Mouse (Mus musculus) brain, embryonic 14.5 days (tissue): ENCODE measurements around the gene Sat2. TPM values are rescaled to one million over a fixed set of nuclear protein-coding genes. Genes with fewer than 3 reads are reported as not detected.

Source experiments
- DNase-seq: peaks from one replicate; pipeline ENCODE4 v3.0.0-alpha.2; 2011; ENCODE audit warnings: low read depth
- CTCF ChIP-seq: fragments of 200-500 bp; IDR thresholded peaks from 2 replicates; pipeline ENCODE4 v1.5.1; 2012; ENCODE audit warnings: inconsistent platforms, mild to moderate bottlenecking, moderate library complexity, borderline replicate concordance; ENCODE audit not compliant: insufficient read depth, insufficient read length; ENCODE audit errors: extremely low read depth
- POLR2A ChIP-seq: fragments of 200-500 bp; IDR thresholded peaks from 2 replicates; pipeline ENCODE4 v1.6.1; 2012; ENCODE audit warnings: mild to moderate bottlenecking, inconsistent platforms, borderline replicate concordance; ENCODE audit not compliant: poor library complexity, insufficient read depth, insufficient read length, severe bottlenecking; ENCODE audit errors: extremely low read depth
- polyA plus RNA-seq: library from polyadenylated mRNA; depleted of rRNA; stranded (reverse); fragments of >200 nt; gene quantifications from 2 replicates; pipeline ENCODE4 v1.2.3, GENCODE M21; 2012

The Sat2 gene
- polyA plus RNA-seq, 1 experiment, result 13.7 TPM

- TF ChIP-seq POLR2A (no peak), CTCF (no peak)
- no peak for DNase-seq
Observed at GRCm38 (mm10) chr11:69585718-69586325, 36.0 kb upstream of the Sat2 start.

DNA sequence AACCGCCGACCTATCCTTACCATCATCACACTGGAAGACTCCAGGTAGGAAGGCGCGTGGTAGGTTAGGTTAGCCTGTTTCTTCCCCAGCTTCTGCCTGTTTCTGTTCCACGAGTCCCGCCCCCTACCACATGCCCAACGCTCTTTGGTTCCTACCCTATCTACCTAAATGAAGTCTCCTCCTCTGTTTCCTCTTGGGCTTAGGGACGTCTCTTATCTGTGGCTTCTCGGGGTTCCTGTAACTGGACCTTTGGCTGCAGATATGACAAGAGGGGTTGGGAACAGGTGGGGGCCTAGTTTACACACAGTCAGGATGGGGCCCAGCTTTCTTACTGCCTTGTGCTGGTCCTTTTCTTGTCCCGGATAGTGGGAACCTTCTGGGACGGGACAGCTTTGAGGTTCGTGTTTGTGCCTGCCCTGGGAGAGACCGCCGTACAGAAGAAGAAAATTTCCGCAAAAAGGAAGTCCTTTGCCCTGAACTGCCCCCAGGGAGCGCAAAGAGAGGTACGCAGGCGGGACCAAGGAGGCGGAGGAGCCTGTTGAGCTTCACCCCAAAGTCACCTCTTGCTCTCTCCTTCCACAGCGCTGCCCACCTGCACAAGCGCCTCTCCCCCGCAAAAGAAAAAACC is 32.5 kb upstream of the Sat2 start:
- TF ChIP-seq CTCF (no peak), POLR2A (no peak)
- DNase-seq, result no peak

GRCm38 (mm10) chr11:69590622-69591021 is 31.2 kb upstream of the Sat2 start:
- TF ChIP-seq CTCF, result no peak
- no peak for TF ChIP-seq POLR2A
- DNase-seq, result no peak

DNA sequence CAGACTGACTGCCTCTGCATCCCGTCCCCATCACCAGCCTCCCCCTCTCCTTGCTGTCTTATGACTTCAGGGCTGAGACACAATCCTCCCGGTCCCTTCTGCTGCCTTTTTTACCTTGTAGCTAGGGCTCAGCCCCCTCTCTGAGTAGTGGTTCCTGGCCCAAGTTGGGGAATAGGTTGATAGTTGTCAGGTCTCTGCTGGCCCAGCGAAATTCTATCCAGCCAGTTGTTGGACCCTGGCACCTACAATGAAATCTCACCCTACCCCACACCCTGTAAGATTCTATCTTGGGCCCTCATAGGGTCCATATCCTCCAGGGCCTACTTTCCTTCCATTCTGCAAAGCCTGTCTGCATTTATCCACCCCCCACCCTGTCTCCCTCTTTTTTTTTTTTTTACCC is 30.4 kb upstream of the Sat2 start:
- TF ChIP-seq CTCF (no peak), POLR2A (no peak)
- no peak for DNase-seq

GRCm38 (mm10) chr11:69591899-69592637 is 29.8 kb upstream of the Sat2 start:
- DNase-seq, result peak; percentile 89
- TF ChIP-seq CTCF, result no peak
- no peak for TF ChIP-seq POLR2A

DNA sequence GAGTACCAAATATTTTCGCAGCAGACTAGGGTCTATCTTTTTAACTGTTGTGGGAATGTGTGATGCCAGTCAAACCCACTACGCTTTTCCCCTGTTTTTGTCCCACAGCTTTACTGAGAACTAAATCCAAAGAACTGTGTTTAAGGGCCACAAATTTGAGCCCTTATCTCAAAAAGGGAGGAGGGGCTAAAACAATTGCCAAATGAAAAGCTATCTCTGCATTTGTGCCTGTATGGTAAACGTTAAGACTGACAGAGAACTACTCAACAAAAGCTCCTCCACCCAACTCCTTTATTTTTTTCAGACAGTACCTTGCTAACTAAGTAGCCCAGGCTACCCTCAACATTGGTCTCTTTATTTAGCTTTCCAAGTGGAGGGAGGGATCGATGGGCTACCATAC is 29.0 kb upstream of the Sat2 start:
- TF ChIP-seq CTCF, result no peak
- TF ChIP-seq POLR2A, result no peak
- DNase-seq, result no peak

- no peak for DNase-seq
- no peak for TF ChIP-seq CTCF
- TF ChIP-seq POLR2A, result no peak
Observed at GRCm38 (mm10) chr11:69594853-69595252, 27.0 kb upstream of the Sat2 start.

DNA sequence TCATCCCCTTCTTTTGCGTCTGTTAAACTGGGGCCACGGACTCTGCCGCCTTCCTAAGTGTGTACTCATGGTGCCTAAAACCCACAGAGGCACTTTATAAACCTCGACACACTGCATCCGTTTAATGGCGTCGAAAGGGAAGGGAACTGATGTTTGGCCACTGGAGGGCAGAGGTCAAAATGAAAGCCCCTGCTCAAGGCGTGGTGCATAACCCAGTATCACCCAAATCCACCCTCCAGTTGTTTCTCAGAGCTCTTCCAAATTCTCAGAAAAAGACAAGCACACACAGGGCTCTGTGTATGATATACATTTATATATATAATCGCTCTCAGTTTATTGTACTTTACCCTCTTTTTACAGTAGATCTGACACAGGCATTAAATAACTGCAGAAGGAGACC is 22.4 kb upstream of the Sat2 start:
- no peak for DNase-seq
- TF ChIP-seq POLR2A (no peak), CTCF (no peak)

GRCm38 (mm10) chr11:69600098-69600497 is 21.7 kb upstream of the Sat2 start:
- DNase-seq, result peak; percentile 85
- TF ChIP-seq POLR2A, result no peak
- TF ChIP-seq CTCF, result no peak

DNA sequence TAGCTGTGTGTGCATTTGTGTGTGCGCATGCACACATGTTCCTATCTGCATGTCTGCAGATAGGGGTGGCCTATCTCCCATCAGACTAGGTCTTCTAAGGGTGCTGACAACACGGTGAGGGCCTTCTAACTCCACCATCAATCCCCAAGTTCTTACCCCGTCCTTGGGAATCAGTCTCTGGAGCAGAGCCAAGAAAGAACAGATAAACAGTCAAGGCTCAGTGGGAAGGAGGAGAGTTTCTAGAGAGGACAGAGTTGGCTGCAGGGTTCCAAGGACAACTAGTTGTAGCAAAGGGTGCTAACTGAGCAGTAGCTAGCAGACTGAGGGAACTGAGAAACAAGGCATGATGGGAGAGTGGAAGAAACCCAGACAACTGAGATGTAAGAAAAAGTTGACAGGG is 20.1 kb upstream of the Sat2 start:
- no peak for TF ChIP-seq CTCF
- TF ChIP-seq POLR2A, result no peak

DNA sequence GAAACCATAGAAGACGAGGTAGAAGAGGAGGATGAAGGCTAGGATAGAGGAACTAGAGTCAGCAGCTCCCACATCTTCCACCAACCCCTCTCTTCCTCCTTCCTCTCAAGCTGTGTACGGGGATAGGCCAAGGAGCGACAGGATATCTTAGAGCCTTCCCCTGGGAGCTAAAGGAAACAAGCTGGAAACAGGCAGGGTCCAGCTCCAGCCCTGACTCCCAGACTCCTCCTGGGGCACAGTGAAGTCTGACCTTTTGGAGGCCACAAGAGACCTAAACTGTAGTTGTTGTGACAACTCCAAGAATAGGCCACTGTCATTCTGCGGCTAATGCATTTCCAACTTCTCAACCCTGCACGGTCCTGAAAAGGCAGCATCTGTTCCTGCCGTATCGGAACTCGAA is 18.3 kb upstream of the Sat2 start:
- DNase-seq, result no peak
- TF ChIP-seq CTCF (no peak), POLR2A (no peak)

More for the DNA sequence above, 20.1 kb upstream of the Sat2 start:
- DNase-seq, result no peak

DNA sequence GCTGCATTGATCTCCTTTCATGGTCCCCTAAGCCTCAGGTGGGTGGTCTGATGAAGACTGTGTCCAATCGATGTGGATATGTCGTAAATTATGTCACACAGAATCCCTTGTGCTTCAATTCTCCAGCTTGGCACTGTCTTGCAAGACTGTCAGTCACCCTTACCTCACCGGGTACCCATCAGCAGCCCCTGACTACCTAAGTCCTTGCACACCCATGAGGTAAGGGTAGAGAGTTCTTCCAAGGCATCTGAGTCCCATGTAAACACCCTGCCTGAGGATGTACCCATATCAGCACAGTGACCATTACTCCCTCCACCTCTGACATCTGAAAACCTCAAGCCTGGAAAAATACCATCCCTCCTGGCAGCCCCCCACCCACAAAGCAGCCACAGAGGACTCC is 17.5 kb upstream of the Sat2 start:
- DNase-seq, result no peak
- TF ChIP-seq CTCF, result no peak
- TF ChIP-seq POLR2A, result no peak

- TF ChIP-seq CTCF (no peak), POLR2A (no peak)
- peak; percentile 61 for DNase-seq
Observed at GRCm38 (mm10) chr11:69604795-69605664, 16.8 kb upstream of the Sat2 start.
